Comparison of ENCODE assay signal across 14 mouse cellular contexts in genomic region chr7:35785579-35785978, GRCm38 (mm10).
"Had no signal": no experiment of that assay in that cellular context is flagged by ENCODE, and none has a peak within 500 bp of the region (broad histone marks: within the 10 kb centered on the region; RNA-seq: fewer than 3 reads in every experiment).

No protein-coding gene starts in this region.

- ATAC-seq: midbrain, embryonic 16.5 days had no signal

- H3K27me3 ChIP-seq: hindbrain, embryonic 15.5 days; liver, embryonic 15.5 days; midbrain, embryonic 12.5 days; neural tube, embryonic 13.5 days had no signal

- H3K4me3 ChIP-seq: hindbrain, embryonic 15.5 days; limb, embryonic 10.5 days; liver, embryonic 15.5 days; midbrain, embryonic 12.5 days; neural tube, embryonic 13.5 days had no signal

- H3K9ac ChIP-seq: hindbrain, embryonic 15.5 days; liver, embryonic 15.5 days; midbrain, embryonic 12.5 days; neural tube, embryonic 13.5 days had no signal

- DNase-seq: kidney, adult 8-10 months; kidney, postnatal 25 days; retina, postnatal 1 day; right cerebral cortex, postnatal 4 days; spleen, adult 18-20 months; thymus, adult 18-20 months; thymus, postnatal 14 days had no signal

- H3K27ac ChIP-seq: hindbrain, embryonic 15.5 days; limb, embryonic 10.5 days; liver, embryonic 15.5 days; midbrain, embryonic 12.5 days; neural tube, embryonic 13.5 days had no signal

- H3K9me3 ChIP-seq: hindbrain, embryonic 15.5 days; limb, embryonic 10.5 days; liver, embryonic 15.5 days; midbrain, embryonic 12.5 days; neural tube, embryonic 13.5 days had no signal

- H3K4me1 ChIP-seq: hindbrain, embryonic 15.5 days; limb, embryonic 10.5 days; liver, embryonic 15.5 days; midbrain, embryonic 12.5 days had no signal

- H3K4me2 ChIP-seq: hindbrain, embryonic 15.5 days; liver, embryonic 11.5 days; liver, embryonic 15.5 days; midbrain, embryonic 12.5 days; neural tube, embryonic 13.5 days had no signal
